Mouse (Mus musculus) embryonic facial prominence, embryonic 10.5 days (tissue): Measurements from ENCODE around the gene Pld6. TPM values are rescaled to one million over a fixed set of nuclear protein-coding genes. Genes with fewer than 3 reads are reported as not detected.
A peak's percentile ranks its signal among the peaks of the same experiment; 100 is the strongest.

Experiments used
- DNase-seq: peaks from one replicate; pipeline ENCODE4 v3.0.0-alpha.2; 2017; ENCODE audit warnings: low spot score
- H3K27ac ChIP-seq: fragments of 300-500 bp; sonication (generic); replicated peaks from 2 replicates; pipeline ENCODE4 v1.5.1; 2016; ENCODE audit warnings: mild to moderate bottlenecking
- H3K27me3 ChIP-seq: fragments of 300-500 bp; sonication (generic); replicated peaks from 2 replicates; pipeline ENCODE4 v1.6.1; 2016; ENCODE audit warnings: low read depth, mild to moderate bottlenecking; ENCODE audit not compliant: poor library complexity, severe bottlenecking
- H3K36me3 ChIP-seq: fragments of 300-500 bp; sonication (generic); replicated peaks from 2 replicates; pipeline ENCODE4 v1.6.1; 2016; ENCODE audit warnings: mild to moderate bottlenecking, moderate library complexity
- H3K4me1 ChIP-seq: fragments of 300-500 bp; sonication (generic); 2 replicates; pipeline ENCODE4 v1.6.1; 2016
- H3K4me3 ChIP-seq: fragments of 300-500 bp; sonication (generic); 2 replicates; pipeline ENCODE4 v1.5.1; 2016; ENCODE audit warnings: mild to moderate bottlenecking, moderate library complexity
- H3K9me3 ChIP-seq: fragments of 300-500 bp; sonication (generic); 2 replicates; pipeline ENCODE4 v1.6.1; 2016; ENCODE audit warnings: mild to moderate bottlenecking
- WGBS: fragments of 180-500 bp; shearing (Covaris S2); methylation state at CpG from one replicate; pipeline ENCODE4 v1.1.7; 2016; 5-methylcytosine and 5-hydroxymethylcytosine counted together
- polyA plus RNA-seq: library from polyadenylated mRNA; unstranded; fragments of >200 nt; fragmentation: Nextera tagmentation; extraction: Ambion mirVana; gene quantifications from 2 replicates; pipeline ENCODE4 v1.2.1, GENCODE M21; 2016

Gene Pld6
- polyA plus RNA-seq, 1 experiment from 2014 or later, result 4.7 TPM

- no peak overlapping the region for H3K27ac ChIP-seq
- peaks cover 97% of the 10 kb centered on the region for H3K36me3 ChIP-seq
- H3K9me3 ChIP-seq, result no peaks in the 10 kb centered on the region
- no peak overlapping the region for H3K4me3 ChIP-seq
- DNase-seq, result no peak
- WGBS, result 76% methylated on average over 2 of the region's 2 CpGs
- H3K27me3 ChIP-seq, result no peaks in the 10 kb centered on the region
- no peaks in the 10 kb centered on the region for H3K4me1 ChIP-seq
These were observed 27.8 kb downstream of the Pld6 start for GRCm38 (mm10) chr11:59759626-59760025.

- DNase-seq, result no peak
- Histone ChIP-seq H3K4me3 (no peak overlapping the region), H3K27ac (no peak overlapping the region), H3K36me3 (peaks cover 97% of the 10 kb centered on the region), H3K27me3 (no peaks in the 10 kb centered on the region), H3K9me3 (no peaks in the 10 kb centered on the region), H3K4me1 (no peaks in the 10 kb centered on the region)
- WGBS, result 90% methylated on average over 4 of the region's 4 CpGs
These were observed 28.3 kb downstream of the Pld6 start for GRCm38 (mm10) chr11:59759178-59759577.

DNA sequence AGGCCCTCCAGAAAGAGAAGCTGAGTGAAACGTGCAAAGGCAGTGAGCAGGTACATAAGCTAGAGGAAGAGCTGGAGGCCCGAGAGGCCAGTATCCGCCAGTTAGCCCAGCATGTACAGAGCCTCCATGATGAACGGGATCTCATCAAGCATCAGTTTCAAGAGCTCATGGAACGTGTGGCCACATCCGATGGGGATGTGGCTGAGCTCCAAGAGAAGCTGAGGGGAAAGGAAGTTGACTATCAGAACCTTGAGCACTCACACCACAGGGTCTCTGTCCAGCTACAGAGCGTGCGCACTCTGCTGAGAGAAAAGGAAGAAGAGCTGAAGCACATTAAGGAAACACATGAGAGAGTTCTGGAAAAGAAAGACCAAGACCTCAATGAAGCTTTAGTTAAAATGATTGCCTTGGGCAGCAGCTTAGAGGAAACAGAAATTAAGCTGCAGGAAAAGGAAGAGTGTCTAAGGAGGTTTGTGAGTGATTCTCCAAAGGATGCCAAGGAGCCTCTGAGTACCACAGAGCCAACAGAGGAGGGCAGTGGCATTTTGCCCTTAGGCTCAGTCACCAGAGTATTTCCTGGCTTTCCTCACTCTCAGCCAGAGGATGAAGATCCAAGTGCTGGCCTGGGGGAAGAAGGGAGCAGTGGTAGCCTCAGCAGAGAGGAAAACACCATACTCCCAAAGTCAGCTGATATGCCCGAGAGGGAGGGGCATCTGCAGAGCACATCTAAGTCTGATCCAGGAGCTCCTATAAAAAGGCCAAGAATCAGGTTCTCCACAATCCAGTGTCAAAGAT lies 29.1 kb downstream of the Pld6 start:
- no peaks in the 10 kb centered on the region for H3K27me3 ChIP-seq
- 95% methylated on average over 9 of the region's 9 CpGs for WGBS
- H3K27ac ChIP-seq, result no peak overlapping the region
- no peaks in the 10 kb centered on the region for H3K4me1 ChIP-seq
- no peak overlapping the region for H3K4me3 ChIP-seq
- no peak for DNase-seq
- no peaks in the 10 kb centered on the region for H3K9me3 ChIP-seq
- H3K36me3 ChIP-seq, result peaks cover 97% of the 10 kb centered on the region

GRCm38 (mm10) chr11:59756351-59756750 lies 31.1 kb downstream of the Pld6 start:
- no peaks in the 10 kb centered on the region for H3K4me1 ChIP-seq
- DNase-seq, result no peak
- H3K27ac ChIP-seq, result no peak overlapping the region
- no peak overlapping the region for H3K4me3 ChIP-seq
- H3K9me3 ChIP-seq, result no peaks in the 10 kb centered on the region
- peaks cover 100% of the 10 kb centered on the region for H3K36me3 ChIP-seq
- WGBS, result 80% methylated on average over 4 of the region's 4 CpGs
- no peaks in the 10 kb centered on the region for H3K27me3 ChIP-seq

- no peaks in the 10 kb centered on the region for H3K27me3 ChIP-seq
- no peaks in the 10 kb centered on the region for H3K4me1 ChIP-seq
- no peak for DNase-seq
- no peak overlapping the region for H3K27ac ChIP-seq
- H3K36me3 ChIP-seq, result peaks cover 100% of the 10 kb centered on the region
- no peaks in the 10 kb centered on the region for H3K9me3 ChIP-seq
- no peak overlapping the region for H3K4me3 ChIP-seq
- WGBS, result 96% methylated on average over 6 of the region's 6 CpGs
These were observed 32.9 kb downstream of the Pld6 start for GRCm38 (mm10) chr11:59754504-59754903.

GRCm38 (mm10) chr11:59749050-59749449 lies 38.4 kb downstream of the Pld6 start:
- 95% methylated on average over 3 of the region's 3 CpGs for WGBS
- no peaks in the 10 kb centered on the region for H3K4me1 ChIP-seq
- H3K36me3 ChIP-seq, result peaks cover 80% of the 10 kb centered on the region
- no peak for DNase-seq
- no peak overlapping the region for H3K4me3 ChIP-seq
- H3K27me3 ChIP-seq, result no peaks in the 10 kb centered on the region
- H3K27ac ChIP-seq, result no peak overlapping the region
- H3K9me3 ChIP-seq, result no peaks in the 10 kb centered on the region

- Histone ChIP-seq H3K4me3 (no peak overlapping the region), H3K4me1 (no peaks in the 10 kb centered on the region), H3K36me3 (peaks cover 80% of the 10 kb centered on the region), H3K9me3 (no peaks in the 10 kb centered on the region), H3K27me3 (no peaks in the 10 kb centered on the region), H3K27ac (no peak overlapping the region)
- WGBS, result 90% methylated on average over 2 of the region's 2 CpGs
- peak; percentile 24 for DNase-seq
These were observed 40.8 kb downstream of the Pld6 start for GRCm38 (mm10) chr11:59746614-59747013.

DNA sequence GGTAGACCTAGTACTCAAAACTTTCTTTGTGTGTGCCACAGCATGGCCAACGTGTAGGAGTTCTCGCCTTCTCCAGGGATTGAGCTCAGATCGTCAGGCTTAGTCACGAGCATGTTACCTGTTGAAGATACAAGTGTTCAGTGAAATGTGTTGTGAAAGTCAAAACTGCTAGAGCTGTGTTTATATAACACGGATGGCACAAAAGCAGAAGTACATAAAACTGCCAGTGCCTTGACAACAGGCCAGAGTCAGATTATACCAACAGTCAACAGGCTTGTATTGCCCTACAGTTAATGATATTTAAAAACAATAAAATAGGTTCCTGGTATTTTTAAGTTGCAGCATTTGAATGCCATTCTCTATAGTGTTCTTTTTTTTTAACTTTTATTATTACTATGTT lies 41.6 kb downstream of the Pld6 start:
- peaks cover 80% of the 10 kb centered on the region for H3K36me3 ChIP-seq
- H3K27me3 ChIP-seq, result no peaks in the 10 kb centered on the region
- no peaks in the 10 kb centered on the region for H3K9me3 ChIP-seq
- H3K4me1 ChIP-seq, result no peaks in the 10 kb centered on the region
- H3K4me3 ChIP-seq, result no peak overlapping the region
- DNase-seq, result no peak
- no peak overlapping the region for H3K27ac ChIP-seq
- 95% methylated on average over 5 of the region's 5 CpGs for WGBS

GRCm38 (mm10) chr11:59744374-59744773 lies 43.1 kb downstream of the Pld6 start:
- no peaks in the 10 kb centered on the region for H3K27me3 ChIP-seq
- no peak overlapping the region for H3K4me3 ChIP-seq
- peaks cover 80% of the 10 kb centered on the region for H3K36me3 ChIP-seq
- no peak for DNase-seq
- H3K27ac ChIP-seq, result no peak overlapping the region
- no peaks in the 10 kb centered on the region for H3K9me3 ChIP-seq
- H3K4me1 ChIP-seq, result no peaks in the 10 kb centered on the region
- WGBS, result 90% methylated on average over 4 of the region's 4 CpGs

DNA sequence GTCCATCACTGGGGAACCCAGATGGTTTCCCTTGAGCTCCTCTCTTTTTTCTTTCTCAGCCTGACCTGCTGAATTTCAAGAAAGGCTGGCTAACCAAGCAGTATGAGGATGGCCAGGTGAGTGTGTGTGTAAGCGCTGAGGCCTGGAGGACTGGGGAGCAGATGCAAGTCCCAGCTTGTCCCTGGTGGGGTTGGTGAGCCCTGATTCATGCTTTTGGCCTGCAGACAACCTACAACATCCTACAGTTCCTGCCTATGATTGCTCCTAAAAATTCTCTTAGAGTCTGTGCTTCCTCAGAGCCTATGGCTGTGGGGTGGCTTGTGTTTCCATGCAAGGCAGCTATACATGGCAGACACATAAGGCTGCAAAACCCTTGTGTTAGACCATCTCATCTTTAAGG lies 43.7 kb downstream of the Pld6 start:
- Histone ChIP-seq H3K36me3 (peaks cover 80% of the 10 kb centered on the region), H3K27ac (no peak overlapping the region), H3K9me3 (no peaks in the 10 kb centered on the region), H3K4me3 (no peak overlapping the region), H3K4me1 (no peaks in the 10 kb centered on the region), H3K27me3 (no peaks in the 10 kb centered on the region)
- DNase-seq, result no peak
- 93% methylated on average over 1 of the region's 1 CpGs for WGBS

GRCm38 (mm10) chr11:59743307-59743706 lies 44.1 kb downstream of the Pld6 start:
- no peak overlapping the region for H3K4me3 ChIP-seq
- H3K36me3 ChIP-seq, result peaks cover 81% of the 10 kb centered on the region
- no peak for DNase-seq
- no peaks in the 10 kb centered on the region for H3K9me3 ChIP-seq
- H3K4me1 ChIP-seq, result no peaks in the 10 kb centered on the region
- H3K27ac ChIP-seq, result no peak overlapping the region
- no peaks in the 10 kb centered on the region for H3K27me3 ChIP-seq
- WGBS, result 90% methylated on average over 2 of the region's 2 CpGs

GRCm38 (mm10) chr11:59741915-59742314 lies 45.5 kb downstream of the Pld6 start:
- WGBS, result 93% methylated on average over 5 of the region's 5 CpGs
- H3K36me3 ChIP-seq, result peaks cover 90% of the 10 kb centered on the region

GRCm38 (mm10) chr11:59739996-59740395 lies 47.4 kb downstream of the Pld6 start:
- H3K27me3 ChIP-seq, result no peaks in the 10 kb centered on the region
- DNase-seq, result no peak
- 89% methylated on average over 2 of the region's 2 CpGs for WGBS
- no peak overlapping the region for H3K4me3 ChIP-seq
- H3K4me1 ChIP-seq, result no peaks in the 10 kb centered on the region
- H3K27ac ChIP-seq, result no peak overlapping the region
- H3K36me3 ChIP-seq, result peaks cover 100% of the 10 kb centered on the region
- no peaks in the 10 kb centered on the region for H3K9me3 ChIP-seq

More at GRCm38 (mm10) chr11:59741915-59742314, 45.5 kb downstream of the Pld6 start:
- H3K9me3 ChIP-seq, result no peaks in the 10 kb centered on the region
- no peak overlapping the region for H3K4me3 ChIP-seq
- no peak overlapping the region for H3K27ac ChIP-seq
- no peaks in the 10 kb centered on the region for H3K27me3 ChIP-seq
- H3K4me1 ChIP-seq, result no peaks in the 10 kb centered on the region
- no peak for DNase-seq
